Mouse (Mus musculus) neutrophil, adult 5-6 weeks (primary cell): Measurements from ENCODE around the gene Glis2. TPM values are rescaled to one million over a fixed set of nuclear protein-coding genes. Genes with fewer than 3 reads are reported as not detected.

Source experiments
- total RNA-seq: library from RNA; stranded (forward); fragments of 200-1000 nt; gene quantifications from 2 replicates; pipeline ENCODE4 v1.2.3, GENCODE M21; 2017

Glis2 gene
- total RNA-seq, 1 experiment from 2014 or later: not detected

Other genes with a start within 250 kb of the Glis2 start
- 2.3 and 2.6 TPM in 2 replicates for gene Adcy9, start 174.2 kb upstream of the Glis2 start, total RNA-seq
- 0.35 and 1.8 TPM in 2 replicates for gene Srl, start 52.9 kb upstream of the Glis2 start, total RNA-seq
- 8.0 and 8.5 TPM in 2 replicates for gene Tfap4, start 34.9 kb upstream of the Glis2 start, total RNA-seq
- gene Pam16, start 30.3 kb downstream of the Glis2 start, total RNA-seq: 14.2 and 15.4 TPM in 2 replicates
- gene Vasn, start 45.2 kb downstream of the Glis2 start, total RNA-seq: 0.12 and 1.4 TPM in 2 replicates
- gene Dnaja3, start 45.3 kb downstream of the Glis2 start, total RNA-seq: 24.2 and 33.9 TPM in 2 replicates
- gene Coro7, start 85.1 kb downstream of the Glis2 start, total RNA-seq: 59.7 and 65.6 TPM in 2 replicates
- gene Nmral1, start 124.6 kb downstream of the Glis2 start, total RNA-seq: 12.0 and 12.3 TPM in 2 replicates
- 70.6 and 97.2 TPM in 2 replicates for gene Hmox2, start 131.6 kb downstream of the Glis2 start, total RNA-seq
- 22.6 and 23.4 TPM in 2 replicates for gene Cdip1, start 195.6 kb downstream of the Glis2 start, total RNA-seq
- gene 4930562C15Rik, start 240.7 kb downstream of the Glis2 start, total RNA-seq: 0.58 and 2.6 TPM in 2 replicates